Mouse (Mus musculus) limb, embryonic 12.5 days (tissue): ENCODE data around the gene Arhgap35. TPM values are rescaled to one million over a fixed set of nuclear protein-coding genes. Genes with fewer than 3 reads are reported as not detected.

Source experiments
- ATAC-seq: fragments of 200-750 bp; cut with Nextera tagmentation; 2 replicates; pipeline ENCODE4 v1.8.0; 2017; ENCODE audit warnings: low read depth, moderate TSS enrichment; ENCODE audit not compliant: insufficient number of reproducible peaks, insufficient read depth, low FRiP score, low TSS enrichment
- H3K27ac ChIP-seq: fragments of 300-500 bp; sonication (generic); 2 replicates; pipeline ENCODE4 v1.5.1; 2016; ENCODE audit warnings: mild to moderate bottlenecking, moderate library complexity
- H3K27me3 ChIP-seq: fragments of 300-500 bp; sonication (generic); 2 replicates; pipeline ENCODE4 v1.6.1; 2016; ENCODE audit warnings: mild to moderate bottlenecking, moderate library complexity
- H3K36me3 ChIP-seq: fragments of 300-500 bp; sonication (generic); 2 replicates; pipeline ENCODE4 v1.6.1; 2016; ENCODE audit warnings: mild to moderate bottlenecking, moderate library complexity
- H3K4me1 ChIP-seq: fragments of 300-500 bp; sonication (generic); replicated peaks from 2 replicates; pipeline ENCODE4 v1.6.1; 2016
- H3K4me2 ChIP-seq: fragments of 300-500 bp; sonication (generic); 2 replicates; pipeline ENCODE4 v1.6.1; 2016; ENCODE audit warnings: mild to moderate bottlenecking, moderate library complexity
- H3K4me3 ChIP-seq: fragments of 300-500 bp; sonication (generic); replicated peaks from 2 replicates; pipeline ENCODE4 v1.5.1; 2016; ENCODE audit warnings: mild to moderate bottlenecking
- H3K9ac ChIP-seq: fragments of 300-500 bp; sonication (generic); replicated peaks from 2 replicates; pipeline ENCODE4 v1.6.1; 2016; ENCODE audit warnings: mild to moderate bottlenecking, moderate library complexity
- H3K9me3 ChIP-seq: fragments of 300-500 bp; sonication (generic); 2 replicates; pipeline ENCODE4 v1.6.1; 2016; ENCODE audit warnings: mild to moderate bottlenecking, moderate library complexity
- WGBS: fragments of 180-500 bp; shearing (Covaris S2); methylation state at CpG from one replicate; pipeline ENCODE4 v1.1.7; 2016; 5-methylcytosine and 5-hydroxymethylcytosine counted together
- polyA plus RNA-seq: library from polyadenylated mRNA; unstranded; fragments of >200 nt; fragmentation: Nextera tagmentation; extraction: Ambion mirVana; gene quantifications from 2 replicates; pipeline ENCODE4 v1.2.1, GENCODE M21; 2016

Arhgap35 gene
- polyA plus RNA-seq, 1 experiment from 2014 or later, result 25.6 TPM

DNA sequence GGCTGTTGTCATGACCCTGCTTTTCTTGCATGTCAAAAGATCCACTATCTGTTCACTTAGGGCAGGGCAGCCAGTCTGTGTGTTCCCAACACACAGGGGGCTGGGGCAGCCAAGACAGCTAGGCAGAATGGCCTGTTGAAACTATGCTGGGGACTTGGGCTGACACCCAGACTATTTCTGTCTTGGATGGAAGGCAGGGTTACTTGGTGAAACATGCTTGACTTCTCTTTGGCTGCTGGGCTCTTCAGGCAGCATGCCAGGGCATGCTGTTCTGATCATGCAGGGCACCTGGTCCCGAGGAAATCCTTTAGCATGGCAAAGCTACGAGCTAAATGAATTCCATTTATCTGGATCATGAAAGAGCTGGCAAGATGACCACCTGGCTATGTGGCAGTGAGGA is 90.5 kb downstream of the Arhgap35 start:
- WGBS, result 81% methylated on average over 2 of the region's 2 CpGs
- no peak for ATAC-seq
- H3K4me1 ChIP-seq, result no peaks in the 10 kb centered on the region
- H3K9me3 ChIP-seq, result no peaks in the 10 kb centered on the region
- H3K9ac ChIP-seq, result no peak overlapping the region
- H3K27me3 ChIP-seq, result no peaks in the 10 kb centered on the region
- peaks cover 40% of the 10 kb centered on the region for H3K36me3 ChIP-seq
- H3K4me3 ChIP-seq, result no peak overlapping the region
- H3K27ac ChIP-seq, result no peak overlapping the region
- no peak overlapping the region for H3K4me2 ChIP-seq

DNA sequence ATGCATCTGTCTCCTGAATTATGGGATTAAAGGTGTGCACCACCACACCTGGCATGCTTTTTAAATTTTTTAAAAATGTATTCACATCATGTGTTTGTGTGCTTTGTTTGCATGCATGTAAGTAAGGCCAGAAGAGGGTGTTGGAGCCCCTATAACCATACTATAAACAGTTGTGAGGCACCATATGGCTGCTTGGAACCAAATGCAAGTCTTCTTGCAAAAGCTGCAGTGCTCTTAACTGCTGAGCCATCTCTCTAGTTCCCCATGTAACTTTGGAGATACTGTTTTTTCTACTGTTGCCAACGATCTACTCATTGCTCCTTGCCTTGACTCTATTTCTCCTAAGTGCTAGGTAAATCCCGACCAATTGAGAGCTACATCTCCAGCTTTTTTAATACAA is 95.5 kb downstream of the Arhgap35 start:
- no peak for ATAC-seq
- H3K36me3 ChIP-seq, result peaks cover 40% of the 10 kb centered on the region
- WGBS, result 93% methylated on average over 2 of the region's 2 CpGs

DNA sequence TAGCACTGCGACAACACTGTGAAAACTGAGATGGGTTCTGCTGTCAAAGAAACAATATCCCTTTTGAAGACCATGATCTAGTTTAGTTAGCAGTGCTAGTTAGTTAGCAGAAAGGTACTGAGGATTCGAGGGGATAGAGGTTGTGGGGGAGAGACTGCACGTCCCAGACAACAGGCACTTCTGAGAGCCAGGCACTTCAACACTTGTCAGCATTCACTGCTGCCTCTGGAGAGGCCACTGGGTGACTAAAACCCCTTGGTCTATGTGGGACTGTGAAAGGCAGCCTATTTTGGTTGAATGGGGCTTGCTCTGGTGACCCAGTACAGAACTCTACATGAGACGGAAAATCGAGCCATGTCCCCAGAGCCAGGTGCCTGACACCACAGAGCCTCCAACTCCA is 97.6 kb downstream of the Arhgap35 start:
- no peaks in the 10 kb centered on the region for H3K9me3 ChIP-seq
- H3K27ac ChIP-seq, result no peak overlapping the region
- no peak for ATAC-seq
- H3K4me3 ChIP-seq, result no peak overlapping the region
- no peaks in the 10 kb centered on the region for H3K4me1 ChIP-seq
- peaks cover 47% of the 10 kb centered on the region for H3K36me3 ChIP-seq
- H3K27me3 ChIP-seq, result no peaks in the 10 kb centered on the region
- H3K4me2 ChIP-seq, result no peak overlapping the region
- no peak overlapping the region for H3K9ac ChIP-seq
- WGBS, result 95% methylated on average over 5 of the region's 5 CpGs

More for the DNA sequence above, 95.5 kb downstream of the Arhgap35 start:
- no peaks in the 10 kb centered on the region for H3K27me3 ChIP-seq
- no peaks in the 10 kb centered on the region for H3K9me3 ChIP-seq
- H3K4me2 ChIP-seq, result no peak overlapping the region
- H3K4me3 ChIP-seq, result no peak overlapping the region
- no peak overlapping the region for H3K9ac ChIP-seq
- no peaks in the 10 kb centered on the region for H3K4me1 ChIP-seq
- H3K27ac ChIP-seq, result no peak overlapping the region

DNA sequence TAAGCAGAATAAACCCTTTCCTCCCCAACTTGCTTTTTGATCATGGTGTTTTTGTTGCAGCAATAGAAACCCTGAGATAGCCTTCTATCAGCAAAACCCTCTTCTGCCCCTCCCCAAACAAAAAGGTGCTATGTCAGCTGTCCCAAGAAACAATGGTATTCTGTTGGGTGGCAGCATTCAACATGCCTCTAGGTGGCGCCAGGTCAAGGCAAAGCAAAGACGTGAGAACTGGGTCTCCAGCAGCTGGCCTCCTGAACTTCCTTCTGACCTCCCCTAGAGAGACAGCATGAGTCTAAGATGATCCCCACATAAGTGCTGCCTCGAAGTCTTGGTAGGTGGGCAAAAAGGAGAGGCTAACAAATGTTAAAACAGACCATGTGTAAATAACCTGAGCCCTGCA is 107.5 kb downstream of the Arhgap35 start:
- Histone ChIP-seq H3K4me2 (no peak overlapping the region), H3K36me3 (peaks cover 91% of the 10 kb centered on the region), H3K4me1 (no peaks in the 10 kb centered on the region), H3K9me3 (no peaks in the 10 kb centered on the region), H3K4me3 (no peak overlapping the region), H3K27ac (no peak overlapping the region), H3K9ac (no peak overlapping the region), H3K27me3 (no peaks in the 10 kb centered on the region)
- no peak for ATAC-seq
- 14% methylated on average over 3 of the region's 3 CpGs for WGBS

DNA sequence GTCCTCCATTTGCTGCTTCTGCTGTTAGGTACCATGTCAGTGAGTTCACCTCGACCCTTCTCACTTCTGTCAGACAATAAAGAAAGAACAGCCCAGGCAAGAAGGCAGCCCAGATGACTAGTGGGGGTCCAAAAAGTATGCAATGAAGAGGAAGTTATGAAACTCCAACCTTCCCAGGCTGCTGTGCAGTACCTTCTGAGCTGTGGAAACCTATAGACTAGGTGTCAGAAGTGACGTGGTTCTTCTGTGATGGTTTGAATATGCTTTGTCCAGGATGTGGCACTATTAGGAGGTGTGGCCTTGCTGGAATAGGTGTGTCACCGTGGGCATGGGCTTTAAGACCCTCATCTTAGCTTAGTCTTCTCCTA is 109.6 kb downstream of the Arhgap35 start:
- H3K27me3 ChIP-seq, result no peaks in the 10 kb centered on the region
- H3K36me3 ChIP-seq, result peaks cover 88% of the 10 kb centered on the region
- ATAC-seq, result no peak
- H3K4me3 ChIP-seq, result no peak overlapping the region
- WGBS, result 87% methylated on average over 3 of the region's 3 CpGs
- H3K4me2 ChIP-seq, result no peak overlapping the region
- H3K9ac ChIP-seq, result no peak overlapping the region
- no peak overlapping the region for H3K27ac ChIP-seq
- no peaks in the 10 kb centered on the region for H3K9me3 ChIP-seq
- H3K4me1 ChIP-seq, result no peaks in the 10 kb centered on the region

DNA sequence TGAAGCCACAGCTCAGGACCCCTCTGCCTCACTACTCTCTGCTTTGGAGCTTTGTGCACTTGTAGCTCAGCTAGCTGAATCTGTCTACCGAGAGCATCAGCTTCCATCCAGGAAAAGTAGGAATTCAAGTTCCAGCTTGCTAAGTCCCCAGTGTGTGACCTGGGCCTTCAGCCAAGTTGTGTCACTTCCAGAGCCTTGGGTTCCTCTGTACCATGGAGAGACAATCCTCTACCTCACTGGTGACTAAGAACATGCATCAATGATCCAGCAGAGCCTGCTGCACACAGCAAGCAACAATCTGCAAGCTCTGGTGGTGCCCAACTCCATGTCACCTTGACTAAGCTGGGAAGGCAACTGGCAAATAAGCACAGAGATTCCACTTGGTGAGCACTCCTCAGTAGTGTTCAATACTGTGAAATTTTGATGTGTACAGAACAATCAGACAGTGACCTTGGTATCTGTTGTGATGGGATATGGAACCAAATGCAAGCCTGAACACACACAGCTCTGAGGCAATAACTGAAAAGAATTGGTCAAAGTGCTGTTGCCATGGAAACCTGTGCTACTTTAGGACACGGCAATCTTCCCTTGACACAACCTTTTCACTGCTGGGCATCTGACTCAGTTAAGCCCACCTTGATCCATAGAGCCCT is 110.1 kb downstream of the Arhgap35 start:
- no peak overlapping the region for H3K4me2 ChIP-seq
- WGBS, result 86% methylated on average over 2 of the region's 2 CpGs
- H3K27me3 ChIP-seq, result no peaks in the 10 kb centered on the region
- no peak for ATAC-seq
- H3K9ac ChIP-seq, result no peak overlapping the region
- H3K4me3 ChIP-seq, result no peak overlapping the region
- H3K36me3 ChIP-seq, result peaks cover 86% of the 10 kb centered on the region
- H3K9me3 ChIP-seq, result no peaks in the 10 kb centered on the region
- H3K27ac ChIP-seq, result no peak overlapping the region
- H3K4me1 ChIP-seq, result no peaks in the 10 kb centered on the region

DNA sequence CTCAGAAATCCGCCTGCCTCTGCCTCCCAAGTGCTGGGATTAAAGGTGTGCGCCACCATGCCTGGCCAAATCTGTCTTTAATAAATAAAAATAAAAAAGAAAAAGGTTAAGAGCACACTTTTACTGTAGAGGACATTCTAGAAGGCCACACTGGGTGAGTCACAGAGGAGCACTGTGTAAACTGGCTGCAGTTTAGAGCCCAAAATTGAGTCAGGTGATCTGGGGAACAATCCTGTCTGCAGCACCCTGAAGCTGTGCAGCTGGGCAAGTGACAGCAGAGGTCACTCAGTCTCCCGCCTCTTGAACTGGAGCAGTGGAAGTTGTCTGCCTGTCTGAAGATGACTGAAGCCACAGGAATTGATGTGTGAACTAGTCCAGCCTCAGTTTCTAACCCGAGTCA is 113.2 kb downstream of the Arhgap35 start:
- 89% methylated on average over 4 of the region's 4 CpGs for WGBS
- ATAC-seq, result no peak
- Histone ChIP-seq H3K9me3 (no peaks in the 10 kb centered on the region), H3K4me3 (no peak overlapping the region), H3K36me3 (peaks cover 86% of the 10 kb centered on the region), H3K9ac (no peak overlapping the region), H3K4me2 (no peak overlapping the region), H3K27ac (no peak overlapping the region), H3K4me1 (no peaks in the 10 kb centered on the region), H3K27me3 (no peaks in the 10 kb centered on the region)

DNA sequence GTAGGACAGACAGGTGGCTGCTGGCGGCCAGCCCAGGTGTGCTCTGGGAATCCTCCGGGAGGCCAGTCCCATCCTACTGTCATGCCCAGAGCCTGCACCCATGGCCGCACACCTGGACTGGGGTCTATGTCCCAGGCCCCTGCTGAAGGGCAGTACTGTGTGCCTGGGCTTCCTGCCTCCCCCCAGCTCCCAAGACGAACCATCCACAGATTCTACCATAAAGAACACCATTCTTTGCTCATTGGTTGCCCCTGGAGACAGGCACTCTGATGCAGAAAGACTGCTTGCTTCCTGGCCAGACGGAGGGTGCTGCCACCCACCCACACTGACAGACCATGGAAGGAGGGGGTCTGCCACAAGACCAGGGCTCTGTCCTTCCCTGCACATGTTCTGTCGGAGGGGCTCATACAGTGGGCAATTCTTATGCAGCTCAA is 115.1 kb downstream of the Arhgap35 start:
- no peaks in the 10 kb centered on the region for H3K4me1 ChIP-seq
- peaks cover 84% of the 10 kb centered on the region for H3K36me3 ChIP-seq
- no peaks in the 10 kb centered on the region for H3K27me3 ChIP-seq
- no peaks in the 10 kb centered on the region for H3K9me3 ChIP-seq
- 94% methylated on average over 6 of the region's 6 CpGs for WGBS
- no peak overlapping the region for H3K4me3 ChIP-seq
- H3K4me2 ChIP-seq, result no peak overlapping the region
- no peak for ATAC-seq
- no peak overlapping the region for H3K27ac ChIP-seq
- no peak overlapping the region for H3K9ac ChIP-seq

DNA sequence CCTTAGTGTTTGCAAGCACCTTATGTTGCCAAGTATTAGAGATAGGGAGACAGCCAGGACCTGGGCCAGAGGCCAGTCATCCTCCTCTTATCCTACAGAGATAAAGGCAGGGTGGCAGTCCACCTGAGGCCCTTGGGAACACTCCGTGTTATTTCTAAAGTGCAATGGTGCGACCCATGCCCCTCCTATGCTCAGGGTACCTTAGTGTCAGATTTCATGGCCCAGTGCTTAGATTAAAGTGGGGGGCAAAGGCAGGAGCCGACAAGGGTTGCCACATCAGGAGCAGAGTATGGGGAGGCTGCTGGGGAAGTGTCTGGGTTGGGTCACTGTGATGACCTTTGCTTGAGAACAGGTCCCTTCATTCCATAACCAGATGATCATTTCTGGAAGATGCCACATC is 118.5 kb downstream of the Arhgap35 start:
- Histone ChIP-seq H3K9ac (no peak overlapping the region), H3K27me3 (no peaks in the 10 kb centered on the region), H3K27ac (no peak overlapping the region), H3K9me3 (no peaks in the 10 kb centered on the region), H3K36me3 (peaks cover 50% of the 10 kb centered on the region), H3K4me2 (no peak overlapping the region), H3K4me3 (no peak overlapping the region), H3K4me1 (no peaks in the 10 kb centered on the region)
- WGBS, result 70% methylated on average over 3 of the region's 3 CpGs
- ATAC-seq, result no peak

DNA sequence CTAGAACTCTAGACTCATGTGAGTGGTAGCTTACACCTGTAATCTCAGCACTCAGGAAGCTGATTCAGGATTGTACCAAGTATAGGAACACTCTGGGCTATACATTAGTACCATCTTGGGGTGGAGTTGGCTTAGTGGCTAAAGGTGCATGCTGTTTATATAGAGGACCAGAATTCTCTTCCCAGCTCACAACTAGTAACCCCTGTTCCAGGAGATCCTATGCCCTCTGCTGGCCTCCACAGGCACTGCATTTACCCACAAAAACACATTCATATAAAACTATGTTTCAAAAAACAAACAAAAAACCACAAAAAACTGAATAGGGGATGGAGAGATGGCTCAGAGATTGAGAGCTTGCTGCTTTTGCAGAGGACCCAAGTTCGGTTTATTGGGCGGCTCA is 121.4 kb downstream of the Arhgap35 start:
- peaks cover 34% of the 10 kb centered on the region for H3K36me3 ChIP-seq
- H3K9me3 ChIP-seq, result no peaks in the 10 kb centered on the region
- no peak overlapping the region for H3K4me2 ChIP-seq
- no peaks in the 10 kb centered on the region for H3K27me3 ChIP-seq
- H3K4me1 ChIP-seq, result no peaks in the 10 kb centered on the region
- ATAC-seq, result no peak
- no peak overlapping the region for H3K27ac ChIP-seq
- WGBS, result 43% methylated on average over 2 of the region's 2 CpGs
- no peak overlapping the region for H3K9ac ChIP-seq
- no peak overlapping the region for H3K4me3 ChIP-seq

DNA sequence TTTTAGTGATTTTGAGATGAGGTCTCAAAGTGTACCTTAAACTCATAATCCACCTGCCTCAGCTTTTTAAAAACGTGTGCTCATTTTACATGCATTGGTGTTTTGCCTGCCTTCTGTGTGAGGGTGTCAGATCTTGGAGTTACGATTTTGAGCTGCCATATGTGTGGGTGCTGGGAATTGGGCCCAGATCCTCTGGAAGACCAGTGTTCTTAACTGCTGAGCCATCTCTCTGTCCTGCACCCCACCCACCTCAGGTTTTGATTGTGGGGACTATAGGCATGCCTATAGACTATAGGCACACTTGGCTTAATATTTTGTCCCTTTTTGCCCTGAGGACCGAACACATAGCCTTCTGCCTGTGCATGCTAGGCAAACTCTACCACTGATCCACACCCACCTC is 122.6 kb downstream of the Arhgap35 start:
- no peak for ATAC-seq

DNA sequence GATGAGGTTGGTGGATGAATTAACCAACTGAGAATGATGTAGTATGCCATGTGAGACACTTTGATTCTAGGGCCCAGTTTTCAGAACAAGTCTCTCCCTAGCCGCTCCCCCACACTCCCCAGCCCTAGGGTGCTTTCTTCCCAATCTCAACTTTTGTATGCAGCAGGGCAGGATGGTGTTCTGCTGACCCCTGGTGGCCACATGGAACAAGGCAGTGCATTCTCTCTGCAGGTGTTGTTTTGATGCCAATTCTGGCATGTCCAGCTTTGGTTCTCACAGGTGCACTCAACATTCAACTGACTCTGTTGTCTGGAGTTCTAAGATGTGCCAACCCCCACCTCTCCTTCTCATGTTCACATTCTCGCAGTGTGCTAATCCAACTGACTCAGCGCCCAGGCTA is 123.0 kb downstream of the Arhgap35 start:
- 36% methylated on average over 3 of the region's 3 CpGs for WGBS
- no peak overlapping the region for H3K9ac ChIP-seq
- H3K36me3 ChIP-seq, result peaks cover 18% of the 10 kb centered on the region
- H3K27me3 ChIP-seq, result no peaks in the 10 kb centered on the region
- no peaks in the 10 kb centered on the region for H3K9me3 ChIP-seq
- no peak for ATAC-seq
- no peak overlapping the region for H3K27ac ChIP-seq
- H3K4me2 ChIP-seq, result no peak overlapping the region
- no peak overlapping the region for H3K4me3 ChIP-seq
- no peaks in the 10 kb centered on the region for H3K4me1 ChIP-seq

More for the DNA sequence above, 122.6 kb downstream of the Arhgap35 start:
- 63% methylated on average over 3 of the region's 3 CpGs for WGBS
- Histone ChIP-seq H3K9ac (no peak overlapping the region), H3K27ac (no peak overlapping the region), H3K4me1 (no peaks in the 10 kb centered on the region), H3K4me3 (no peak overlapping the region), H3K27me3 (no peaks in the 10 kb centered on the region), H3K36me3 (peaks cover 23% of the 10 kb centered on the region), H3K4me2 (no peak overlapping the region), H3K9me3 (no peaks in the 10 kb centered on the region)
